Mouse (Mus musculus): ENCODE data around the gene Hoxa10. TPM values are rescaled to one million over a fixed set of nuclear protein-coding genes. Genes with fewer than 3 reads are reported as not detected.

Hoxa10 gene
- polyA plus RNA-seq, 1 experiment from 2014 or later, result 7.8 TPM

DNA sequence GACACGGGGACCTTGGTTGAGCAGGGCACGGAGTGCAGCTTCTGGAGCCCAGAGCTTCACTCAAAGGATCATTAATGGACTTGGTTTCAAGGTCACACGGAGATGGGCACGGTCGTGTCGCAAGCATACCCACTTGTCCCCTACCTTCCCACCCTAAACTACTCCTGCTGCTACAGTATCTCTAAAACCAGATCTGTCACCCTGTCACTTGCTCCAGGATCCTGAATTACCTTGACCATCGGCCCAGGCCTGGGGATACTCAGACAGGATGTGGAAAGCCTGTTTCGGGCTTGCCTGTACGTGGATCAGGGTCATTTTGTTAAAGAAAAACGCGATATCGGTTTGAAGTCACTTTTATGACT is 31.0 kb downstream of the Hoxa10 start:
- Histone ChIP-seq H3K27me3 (replicated peaks; ENCODE audit: control insufficient read depth, insufficient read depth, low read length) (peaks cover 91% of the 10 kb centered on the region), H3K9me3 (ENCODE audit: control insufficient read depth) (no peaks in the 10 kb centered on the region), H3K4me1 (replicated peaks; ENCODE audit: control insufficient read depth, insufficient read depth, low read length) (no peaks in the 10 kb centered on the region), H3K4me2 (replicated peaks; ENCODE audit: low read depth) (peak overlapping the region; percentile 66), H3K27ac (ENCODE audit: low read depth, low read length) (no peak overlapping the region), H3K4me3 (ENCODE audit: low read depth, low read length) (0 out of 2 replicates have a peak overlapping the region, but pooled peaks have one; percentile 37), H3K36me3 (ENCODE audit: control insufficient read depth, insufficient read depth) (no peaks in the 10 kb centered on the region), H3K9ac (ENCODE audit: low read depth, low read length) (no peak overlapping the region)
- 34% methylated on average over 12 of the region's 12 CpGs for WGBS
- TF ChIP-seq CTCF (IDR thresholded peaks at IDR 0.05; ENCODE audit: low read depth), result no peak
- no peak for ATAC-seq

DNA sequence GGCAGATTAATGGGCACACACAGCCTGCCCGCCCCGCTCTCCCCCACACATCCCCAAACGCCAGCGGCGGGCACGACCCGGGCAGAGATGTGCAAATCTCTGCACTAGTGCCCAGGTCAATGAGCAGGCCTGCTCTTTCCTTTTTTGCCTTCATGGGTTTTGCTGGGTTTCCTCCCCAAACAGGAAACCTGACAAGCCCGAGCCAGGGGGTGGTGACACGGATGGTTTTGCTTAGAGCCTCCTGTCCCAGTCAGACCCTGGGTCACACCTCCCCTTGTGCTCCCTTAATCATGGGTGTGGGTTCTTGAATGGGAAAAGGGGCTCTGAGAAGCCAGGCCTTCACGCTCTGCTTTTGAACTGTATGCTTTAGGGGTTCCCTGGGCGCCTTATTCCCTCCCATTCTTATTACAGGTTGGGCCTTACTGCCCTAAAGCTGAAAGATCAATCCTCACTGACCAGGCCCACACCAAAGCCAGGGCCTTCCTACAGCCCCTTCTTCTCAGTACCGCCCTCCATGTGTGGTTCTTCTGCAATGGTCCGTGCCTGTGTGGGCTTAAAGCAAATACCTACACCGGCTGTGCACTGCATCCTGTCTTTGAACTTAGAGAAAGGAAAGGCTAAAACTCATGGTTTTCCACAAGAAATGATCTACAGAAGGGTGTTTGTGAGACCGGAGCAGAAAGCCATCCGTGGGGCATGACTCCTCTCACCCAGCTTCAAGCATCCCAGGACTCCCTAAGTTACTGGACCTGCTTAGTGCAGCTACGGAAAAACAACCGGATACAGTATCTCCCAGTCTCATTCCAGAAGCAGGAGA is 31.6 kb downstream of the Hoxa10 start:
- peak overlapping the region; percentile 46 for H3K9ac ChIP-seq (ENCODE audit: low read depth, low read length)
- TF ChIP-seq CTCF (IDR thresholded peaks at IDR 0.05; ENCODE audit: low read depth), result no peak
- H3K4me1 ChIP-seq (replicated peaks; ENCODE audit: control insufficient read depth, insufficient read depth, low read length), result no peaks in the 10 kb centered on the region
- peak overlapping the region; percentile 37 for H3K4me3 ChIP-seq (ENCODE audit: low read depth, low read length)
- no peaks in the 10 kb centered on the region for H3K36me3 ChIP-seq (ENCODE audit: control insufficient read depth, insufficient read depth)
- peak overlapping the region; percentile 66 for H3K4me2 ChIP-seq (replicated peaks; ENCODE audit: low read depth)
- peaks cover 90% of the 10 kb centered on the region for H3K27me3 ChIP-seq (replicated peaks; ENCODE audit: control insufficient read depth, insufficient read depth, low read length)
- H3K27ac ChIP-seq (ENCODE audit: low read depth, low read length), result no peak overlapping the region
- ATAC-seq, result no peak
- WGBS, result 34% methylated on average over 15 of the region's 18 CpGs
- no peaks in the 10 kb centered on the region for H3K9me3 ChIP-seq (ENCODE audit: control insufficient read depth)

DNA sequence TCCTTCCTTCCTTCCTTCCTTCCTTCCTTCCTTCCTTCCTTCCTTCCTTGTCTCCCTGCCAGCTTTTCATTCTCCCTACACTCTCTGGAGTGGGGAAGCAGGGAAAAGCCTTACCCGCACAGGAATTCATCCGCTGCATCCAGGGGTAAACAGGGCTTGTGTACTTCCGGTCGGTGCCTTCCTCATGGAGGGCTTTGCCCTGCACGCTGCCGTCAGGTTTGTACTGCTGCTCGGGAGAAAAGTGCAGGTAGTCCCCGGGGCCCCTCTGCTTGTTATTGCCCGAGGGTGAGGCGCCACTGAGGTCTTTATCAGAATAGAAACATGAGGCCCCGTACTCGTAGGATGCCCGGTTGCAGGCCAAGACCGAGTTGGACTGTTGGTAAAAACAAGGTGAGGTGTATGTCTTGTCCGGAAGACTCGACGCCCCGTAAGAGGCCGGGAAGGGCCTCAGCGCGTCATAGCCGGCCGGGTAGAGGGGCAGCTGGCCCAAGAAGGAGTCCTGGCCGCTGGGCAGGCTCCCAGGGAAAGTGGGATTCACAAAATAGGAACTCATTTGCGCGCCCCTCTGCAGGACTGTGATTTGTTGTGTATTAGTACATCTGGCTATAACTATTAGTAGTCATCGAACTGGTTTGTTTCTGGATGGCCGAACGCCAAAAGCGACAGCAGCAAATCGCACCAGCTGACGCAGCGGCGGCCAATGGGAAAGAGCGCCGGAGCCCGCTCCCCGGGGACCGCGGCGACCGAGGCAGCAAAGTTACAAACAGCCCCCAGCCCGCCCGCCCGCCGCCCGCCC is 32.4 kb downstream of the Hoxa10 start, which contains the start of gene Hoxa6:
Gene Hoxa6, minus strand, starts transcription at position 651 of the 796 bp plus-strand sequence.
- peak within 1 kb of the TSS; percentile 46 for H3K9ac ChIP-seq (ENCODE audit: low read depth, low read length)
- TF ChIP-seq CTCF (IDR thresholded peaks at IDR 0.05; ENCODE audit: low read depth), result no peak
- 8% methylated on average over 47 of the region's 47 CpGs for WGBS
- H3K27me3 ChIP-seq (replicated peaks; ENCODE audit: control insufficient read depth, insufficient read depth, low read length), result peaks cover 88% of the 10 kb centered on the region
- peak within 1 kb of the TSS; percentile 37 for H3K4me3 ChIP-seq (ENCODE audit: low read depth, low read length)
- peak within 1 kb of the TSS; percentile 35; the same call in 1 of the 2 replicates for H3K27ac ChIP-seq (ENCODE audit: low read depth, low read length)
- H3K4me1 ChIP-seq (replicated peaks; ENCODE audit: control insufficient read depth, insufficient read depth, low read length), result no peaks in the 10 kb centered on the region
- ATAC-seq, result no peak
- no peaks in the 10 kb centered on the region for H3K36me3 ChIP-seq (ENCODE audit: control insufficient read depth, insufficient read depth)
- peak within 1 kb of the TSS; percentile 66 for H3K4me2 ChIP-seq (replicated peaks; ENCODE audit: low read depth)
- no peaks in the 10 kb centered on the region for H3K9me3 ChIP-seq (ENCODE audit: control insufficient read depth)

- Histone ChIP-seq H3K27me3 (replicated peaks; ENCODE audit: control insufficient read depth, insufficient read depth, low read length) (peaks cover 81% of the 10 kb centered on the region), H3K36me3 (ENCODE audit: control insufficient read depth, insufficient read depth) (no peaks in the 10 kb centered on the region), H3K27ac (ENCODE audit: low read depth, low read length) (no peak overlapping the region), H3K4me1 (replicated peaks; ENCODE audit: control insufficient read depth, insufficient read depth, low read length) (no peaks in the 10 kb centered on the region), H3K4me2 (replicated peaks; ENCODE audit: low read depth) (no peak overlapping the region), H3K9me3 (ENCODE audit: control insufficient read depth) (no peaks in the 10 kb centered on the region), H3K9ac (ENCODE audit: low read depth, low read length) (no peak overlapping the region), H3K4me3 (ENCODE audit: low read depth, low read length) (no peak overlapping the region)
- ATAC-seq, result no peak
- no peak for TF ChIP-seq CTCF (IDR thresholded peaks at IDR 0.05; ENCODE audit: low read depth)
These were observed 33.0 kb downstream of the Hoxa10 start for GRCm38 (mm10) chr6:52207684-52207976.

GRCm38 (mm10) chr6:52206882-52207683 is 33.6 kb downstream of the Hoxa10 start:
- H3K4me2 ChIP-seq (replicated peaks; ENCODE audit: low read depth), result 0 out of 2 replicates have a peak overlapping the region, but pooled peaks have one; percentile 4
- H3K27me3 ChIP-seq (replicated peaks; ENCODE audit: control insufficient read depth, insufficient read depth, low read length), result peaks cover 80% of the 10 kb centered on the region
- H3K27ac ChIP-seq (ENCODE audit: low read depth, low read length), result no peak overlapping the region
- no peak overlapping the region for H3K4me3 ChIP-seq (ENCODE audit: low read depth, low read length)
- no peak for ATAC-seq
- no peaks in the 10 kb centered on the region for H3K4me1 ChIP-seq (replicated peaks; ENCODE audit: control insufficient read depth, insufficient read depth, low read length)
- H3K9me3 ChIP-seq (ENCODE audit: control insufficient read depth), result no peaks in the 10 kb centered on the region
- no peaks in the 10 kb centered on the region for H3K36me3 ChIP-seq (ENCODE audit: control insufficient read depth, insufficient read depth)
- 24% methylated on average over 4 of the region's 4 CpGs for WGBS
- no peak for TF ChIP-seq CTCF (IDR thresholded peaks at IDR 0.05; ENCODE audit: low read depth)
- no peak overlapping the region for H3K9ac ChIP-seq (ENCODE audit: low read depth, low read length)

All from intestine, postnatal 0 days (tissue).